Mouse (Mus musculus): ENCODE results near the gene Nyap2. TPM values are rescaled to one million over a fixed set of nuclear protein-coding genes. Genes with fewer than 3 reads are reported as not detected.
"Not testable (repeated sequence)": the region's sequence is repeated elsewhere in the genome, so short reads cannot be mapped to it uniquely, and the experiment has no call there.

Gene Nyap2
- polyA plus RNA-seq, 2 experiments from 2014 or later, result not detected

DNA sequence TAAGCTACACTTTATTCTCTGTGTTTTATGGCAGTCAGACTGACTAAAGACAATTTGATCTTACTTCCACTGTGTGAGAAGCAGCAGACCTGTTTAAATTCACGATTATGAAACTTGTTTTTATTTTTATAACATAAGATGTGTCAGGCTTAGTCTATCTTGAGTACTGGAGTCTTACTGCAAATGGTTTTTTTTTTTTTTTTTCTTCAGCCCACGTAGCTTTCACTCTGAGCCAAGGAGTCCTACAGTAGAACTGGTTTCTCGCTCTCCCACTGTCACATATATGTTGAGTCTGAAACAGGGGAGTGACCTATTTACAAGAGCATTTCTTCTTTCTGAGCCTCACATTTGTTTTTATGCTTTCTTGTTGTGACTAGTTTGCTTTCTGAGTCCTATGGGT, 103.9 kb downstream of the Nyap2 start:
- ATAC-seq, result no peak

DNA sequence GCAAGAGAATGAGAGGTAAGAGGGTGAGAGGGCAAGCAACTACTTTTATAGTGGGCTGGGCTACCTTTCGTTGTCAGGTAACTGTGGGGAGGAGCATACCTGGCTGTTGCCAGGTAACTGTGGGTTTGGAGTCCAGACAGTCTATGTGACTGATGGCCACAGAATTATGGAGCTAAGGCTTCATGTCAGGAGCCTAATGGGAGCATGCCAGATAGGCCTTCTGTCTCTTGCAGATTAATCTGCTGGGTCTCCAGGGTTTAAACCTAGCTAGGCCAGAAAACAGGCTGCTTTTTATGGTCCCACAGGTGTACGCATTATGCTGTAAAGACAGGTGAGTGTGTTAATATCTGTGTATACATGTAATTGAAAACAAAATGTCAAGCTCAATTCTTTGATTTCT, 132.8 kb downstream of the Nyap2 start:
- no peak for ATAC-seq

GRCm38 (mm10) chr1:81211491-81211890, 134.7 kb downstream of the Nyap2 start:
- ATAC-seq, result no peak

DNA sequence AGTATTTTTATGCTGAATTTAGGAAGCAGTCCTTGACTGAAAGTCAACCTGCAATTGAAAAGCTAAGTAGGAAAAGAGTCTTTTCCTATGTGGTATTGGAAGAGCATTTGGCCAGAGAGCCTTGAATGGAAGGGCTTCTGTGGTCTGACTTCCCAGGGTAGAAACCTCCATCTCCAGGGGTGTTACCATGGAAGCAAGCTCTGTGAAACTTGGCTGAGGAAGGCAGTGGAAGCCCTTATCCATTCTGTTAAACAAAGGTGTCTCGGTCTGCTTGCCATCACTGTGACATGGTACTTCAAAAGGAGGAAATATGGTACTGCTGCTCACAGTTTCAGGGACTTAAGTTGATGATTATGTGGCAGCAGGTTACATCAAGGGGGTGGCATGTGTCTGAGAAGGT, 143.0 kb downstream of the Nyap2 start:
- ATAC-seq, result no peak

GRCm38 (mm10) chr1:81231759-81232406, 155.1 kb downstream of the Nyap2 start:
- ATAC-seq, result no peak

- not testable (repeated sequence) for ATAC-seq
These were observed 155.6 kb downstream of the Nyap2 start for GRCm38 (mm10) chr1:81232407-81232789.

DNA sequence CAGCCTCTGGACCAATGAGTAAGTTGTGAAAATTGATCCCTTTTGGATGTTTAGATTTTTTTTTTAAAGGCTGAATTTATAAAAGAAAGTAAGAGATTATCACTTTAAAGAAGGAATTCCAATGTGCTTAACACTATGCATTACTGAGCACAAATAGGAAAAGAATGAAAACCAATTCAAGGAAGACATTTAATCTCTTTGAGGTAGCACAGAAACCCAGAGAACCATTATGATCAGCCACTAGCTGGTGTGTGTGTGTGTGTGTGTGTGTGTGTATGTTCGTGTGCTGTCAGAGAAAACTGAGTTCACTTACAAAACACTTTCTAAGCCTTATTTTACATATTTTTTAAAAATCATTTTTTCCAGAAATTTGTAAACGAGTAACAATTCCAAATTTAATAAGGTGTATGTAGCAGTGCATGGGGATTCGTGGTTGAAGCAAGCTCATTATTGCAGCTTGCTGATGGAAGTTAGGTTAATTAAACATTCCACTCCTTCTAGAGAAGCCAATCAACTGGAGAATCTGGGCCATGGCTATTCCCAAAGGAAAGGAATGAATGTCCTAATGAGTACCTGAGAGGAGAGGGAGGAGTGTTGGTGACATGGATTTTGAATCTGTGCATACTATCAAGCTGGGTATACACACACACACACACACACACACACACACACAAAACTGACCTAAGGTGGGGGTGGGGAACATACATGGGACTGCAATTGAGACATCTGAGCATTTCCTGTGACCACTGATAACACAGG, 171.9 kb downstream of the Nyap2 start:
- ATAC-seq, result no peak

- no peak for ATAC-seq
These were observed 173.3 kb downstream of the Nyap2 start for GRCm38 (mm10) chr1:81250068-81250467.

GRCm38 (mm10) chr1:81266441-81266840, 189.7 kb downstream of the Nyap2 start:
- no peak for ATAC-seq

DNA sequence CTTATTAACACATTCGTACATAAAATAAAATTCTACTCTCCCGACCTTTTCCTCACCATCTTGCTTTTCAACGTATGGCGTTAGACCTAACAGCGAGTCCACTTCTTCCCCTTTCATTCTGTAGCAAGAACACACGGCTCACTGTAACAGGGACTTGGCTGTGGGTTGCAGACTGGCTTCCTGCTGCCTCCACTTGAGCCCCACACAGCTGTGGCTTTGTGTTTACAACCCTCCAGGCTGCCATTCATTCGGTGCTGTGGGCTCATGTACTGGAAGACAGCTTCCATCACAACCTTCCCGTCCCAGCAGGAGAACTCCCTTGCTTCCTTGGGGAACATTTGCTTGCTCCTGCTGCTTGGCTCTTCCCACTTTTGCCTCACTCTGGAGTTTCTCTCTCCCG, 204.2 kb downstream of the Nyap2 start:
- no peak for ATAC-seq

GRCm38 (mm10) chr1:81285633-81286032, 208.9 kb downstream of the Nyap2 start:
- ATAC-seq, result no peak

DNA sequence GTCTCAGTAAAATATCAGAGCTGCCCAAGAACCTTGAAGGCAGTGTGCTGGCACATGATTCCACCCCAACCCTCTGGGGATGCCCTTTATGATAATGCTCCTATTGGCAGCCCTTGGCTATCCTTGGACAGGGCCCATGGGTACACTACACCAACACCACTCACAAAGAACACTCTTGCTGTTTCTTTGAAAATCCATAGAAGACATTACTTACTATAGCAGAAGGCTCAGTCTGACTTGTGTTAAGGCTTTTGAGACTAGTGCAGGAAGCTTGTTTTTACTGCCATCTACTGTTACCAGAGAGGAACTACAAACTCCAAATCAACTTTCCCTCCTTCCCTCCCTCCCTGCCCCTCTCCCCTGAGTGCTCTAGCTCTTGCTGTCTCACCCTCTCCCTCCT, 210.3 kb downstream of the Nyap2 start:
- no peak for ATAC-seq

DNA sequence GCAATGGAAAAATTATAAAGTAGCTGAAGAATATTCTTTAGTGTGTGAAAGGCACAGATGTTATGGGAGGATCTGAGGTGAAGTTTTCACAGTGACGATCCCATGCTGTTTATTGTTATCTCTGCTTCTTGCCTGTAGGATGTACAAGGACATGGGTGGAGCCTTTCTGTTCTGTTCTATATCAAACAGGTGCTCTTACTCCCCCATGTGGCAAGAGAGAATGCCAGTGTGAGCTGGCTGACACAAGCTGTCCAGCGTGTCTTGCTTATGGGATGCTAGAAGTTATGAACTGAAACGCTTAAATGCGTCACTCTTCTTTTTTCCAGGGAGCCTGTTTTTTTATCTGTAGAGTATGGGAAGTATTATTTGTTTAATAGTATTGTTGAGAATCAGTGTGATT, 224.0 kb downstream of the Nyap2 start:
- no peak for ATAC-seq

DNA sequence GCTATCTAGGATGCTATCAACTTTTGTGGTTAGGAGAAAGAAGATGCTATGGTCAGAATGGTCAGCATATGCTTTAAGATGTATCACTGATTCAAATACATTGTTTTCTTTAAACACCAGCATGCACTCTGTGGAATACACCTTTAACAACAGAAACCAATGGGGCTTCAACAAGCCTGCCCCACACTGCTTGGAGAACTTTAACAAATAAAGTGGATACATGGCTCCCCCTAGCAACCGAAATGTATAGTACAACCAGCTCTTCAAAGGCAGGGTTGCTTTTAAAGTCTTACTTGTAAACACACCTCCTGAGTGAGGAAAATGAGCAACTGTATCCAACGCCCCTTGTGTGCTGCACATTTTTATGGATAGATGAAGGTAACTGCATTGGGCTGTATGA, 224.9 kb downstream of the Nyap2 start:
- no peak for ATAC-seq

GRCm38 (mm10) chr1:81303389-81303788, 226.6 kb downstream of the Nyap2 start:
- no peak for ATAC-seq

DNA sequence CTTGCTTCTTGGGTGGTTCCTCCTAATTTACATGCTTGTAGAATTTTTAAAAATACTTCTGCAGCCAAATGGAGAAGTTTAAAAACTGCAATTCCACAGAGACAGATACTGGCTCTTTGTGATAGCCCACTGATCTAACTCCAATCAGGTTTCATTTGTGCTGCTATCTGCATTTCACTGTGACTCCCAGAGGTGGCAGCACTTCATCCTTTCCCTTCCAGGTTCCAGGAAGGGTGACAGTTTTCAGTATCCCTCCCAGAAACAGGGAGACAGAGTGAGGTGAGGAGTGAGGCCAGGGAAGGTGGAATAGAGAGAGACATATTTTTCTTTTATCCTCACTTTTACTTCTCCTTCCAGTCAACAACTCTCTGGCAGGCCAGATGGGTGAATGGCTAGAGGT, 230.7 kb downstream of the Nyap2 start:
- no peak for ATAC-seq

DNA sequence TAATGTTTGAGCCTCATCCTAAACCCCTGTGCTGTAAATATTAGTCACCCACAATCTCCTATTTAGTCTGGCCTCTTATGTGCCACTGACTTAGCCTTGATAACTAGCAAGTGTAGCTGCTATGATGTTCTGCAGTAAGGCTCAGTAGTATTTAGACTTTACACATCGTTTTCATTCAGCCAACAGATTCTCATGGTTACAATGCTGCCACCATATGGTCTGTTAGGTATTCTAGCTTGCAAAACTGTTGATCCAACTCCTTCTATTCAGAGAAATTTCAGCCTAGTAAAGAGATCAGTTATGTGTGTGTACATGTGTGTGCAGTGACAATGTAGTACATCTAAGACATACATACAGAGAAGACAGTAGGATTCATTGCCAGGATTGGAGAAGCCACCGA, 231.2 kb downstream of the Nyap2 start:
- ATAC-seq, result no peak

GRCm38 (mm10) chr1:81310087-81310626, 233.4 kb downstream of the Nyap2 start:
- ATAC-seq, result no peak

DNA sequence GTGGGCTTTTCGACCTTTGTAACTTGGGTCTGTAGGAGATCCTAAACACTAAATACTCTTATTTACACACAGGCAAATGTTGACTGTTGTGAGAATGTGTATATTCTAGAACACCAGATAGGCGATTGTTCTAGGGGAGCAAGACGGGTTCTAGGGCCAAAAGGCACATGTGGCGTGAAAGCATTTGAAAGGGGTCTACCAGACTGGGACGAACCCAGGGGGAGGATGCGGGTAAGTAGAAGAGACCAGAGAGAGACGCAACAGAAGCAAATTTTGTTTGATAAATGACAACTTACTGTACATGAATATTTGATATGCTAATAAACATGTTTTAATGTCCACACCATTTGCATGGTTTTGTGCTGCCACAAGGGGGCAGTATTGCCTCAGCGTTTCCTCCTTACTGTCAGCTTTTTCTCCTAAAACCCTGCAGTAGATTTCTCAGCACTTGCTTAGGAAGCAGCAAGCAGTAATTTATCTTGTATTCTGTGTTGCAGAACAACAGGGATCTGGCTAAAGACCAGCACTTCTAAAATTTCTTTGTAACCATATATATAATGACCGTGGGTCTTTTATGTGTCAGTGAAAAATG, 239.7 kb downstream of the Nyap2 start:
- ATAC-seq, result no peak

DNA sequence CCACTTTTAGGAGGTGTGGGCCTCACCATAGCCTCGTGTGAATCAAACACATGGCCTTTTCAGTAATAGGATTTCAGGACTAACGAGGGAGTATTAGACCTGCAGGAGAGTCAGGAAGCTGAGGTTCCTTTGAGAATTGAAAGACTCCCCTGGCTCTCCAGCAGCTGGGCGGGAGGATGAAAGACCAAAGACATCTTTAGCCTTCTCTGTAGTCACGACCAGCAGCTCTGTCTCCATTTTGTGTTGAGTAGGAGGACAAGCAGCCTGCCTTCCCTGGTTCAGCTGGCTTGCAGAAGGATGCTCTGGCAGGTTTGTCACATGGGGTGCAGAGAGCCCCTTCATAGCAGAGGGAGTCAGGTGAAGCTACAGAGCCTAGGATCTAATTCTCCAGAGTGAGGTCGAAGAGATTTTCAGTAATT, 240.3 kb downstream of the Nyap2 start:
- ATAC-seq, result no peak

DNA sequence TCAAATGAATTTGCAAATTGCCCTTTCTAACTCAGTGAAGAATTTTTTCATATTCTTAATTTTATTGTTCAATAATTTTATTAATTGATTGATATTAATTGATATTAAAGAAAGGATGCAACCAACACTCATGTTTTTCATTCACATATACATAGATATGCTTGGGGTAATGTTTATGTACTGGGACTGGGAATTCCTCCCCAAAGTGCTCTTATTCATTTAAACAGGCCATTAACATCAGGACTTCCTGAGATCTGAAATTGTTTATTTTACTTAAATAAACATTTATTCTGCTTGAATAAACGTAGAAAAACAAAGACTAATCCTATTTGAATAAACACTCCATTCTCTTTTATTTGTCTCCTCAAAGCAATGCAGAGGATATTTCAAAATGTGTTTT, 311.0 kb downstream of the Nyap2 start:
- no peak for ATAC-seq

Measured in activated CD4-positive, CD25-positive, alpha-beta regulatory T cell, adult 4 months (primary cell).